Mouse (Mus musculus) MEL (cell line): ENCODE results near the gene Omp. TPM values are rescaled to one million over a fixed set of nuclear protein-coding genes. Genes with fewer than 3 reads are reported as not detected.

Experiments
- DNase-seq: peaks from one replicate; pipeline ENCODE4 v3.0.0; 2011; ENCODE audit warnings: low read depth, low spot score
- H3K27ac ChIP-seq: 2 replicates; pipeline ENCODE4 v1.5.1; 2012; ENCODE audit warnings: low read depth, mild to moderate bottlenecking, control low read depth, low read length, moderate library complexity; ENCODE audit not compliant: control insufficient read depth
- H3K27me3 ChIP-seq, 2 experiments: fragments of 150-350 bp in 1 of 2; sonication (generic) in 1 of 2; 2 replicates each; pipeline ENCODE4 v1.6.1; 2012; ENCODE audit warnings: low read length in 2 of 2, mild to moderate bottlenecking in 2 of 2, improper control_type of control experiment in 1 of 2, moderate library complexity in 1 of 2; ENCODE audit not compliant: insufficient read depth in 2 of 2, control insufficient read depth in 1 of 2
- H3K36me3 ChIP-seq, 2 experiments: 2 replicates each; pipeline ENCODE4 v1.6.1; 2012 to 2014; ENCODE audit warnings: low read length in 2 of 2, improper control_type of control experiment in 1 of 2, inconsistent platforms in 1 of 2, mild to moderate bottlenecking in 1 of 2; ENCODE audit not compliant: insufficient read depth in 2 of 2, control insufficient read depth in 1 of 2
- H3K4me1 ChIP-seq, 2 experiments: fragments of 150-350 bp in 1 of 2; sonication (generic) in 1 of 2; 2 replicates each; pipeline ENCODE4 v1.6.1; 2012; ENCODE audit warnings: low read length in 2 of 2, improper control_type of control experiment in 1 of 2, mild to moderate bottlenecking in 1 of 2; ENCODE audit not compliant: insufficient read depth in 2 of 2, control insufficient read depth in 1 of 2
- H3K4me3 ChIP-seq, 2 experiments: fragments of 150-350 bp in 1 of 2; sonication (generic) in 1 of 2; 2 replicates each; pipeline ENCODE4 v1.5.1; 2012; ENCODE audit warnings: low read depth in 2 of 2, low read length in 2 of 2, mild to moderate bottlenecking in 2 of 2, moderate library complexity in 2 of 2, control low read depth in 1 of 2, improper control_type of control experiment in 1 of 2; ENCODE audit not compliant: control insufficient read depth in 1 of 2, insufficient read depth in 1 of 2
- H3K79me2 ChIP-seq: 2 replicates; pipeline ENCODE4 v1.6.1; 2012; ENCODE audit warnings: mild to moderate bottlenecking, low read length, moderate library complexity; ENCODE audit not compliant: control insufficient read depth, poor library complexity, insufficient read depth
- H3K9ac ChIP-seq: 2 replicates; pipeline ENCODE4 v1.6.1; 2012; ENCODE audit warnings: low read depth, mild to moderate bottlenecking, control low read depth, low read length, moderate library complexity; ENCODE audit not compliant: control insufficient read depth, poor library complexity, severe bottlenecking
- H3K9me3 ChIP-seq: fragments of 150-350 bp; sonication (generic); replicated peaks from 2 replicates; pipeline ENCODE4 v1.6.1; 2012; ENCODE audit warnings: mild to moderate bottlenecking, low read length, improper control_type of control experiment, moderate library complexity; ENCODE audit not compliant: insufficient read depth
- CHD2 ChIP-seq: IDR thresholded peaks from 2 replicates; pipeline ENCODE4 v1.6.1; 2011; ENCODE audit warnings: low read length, improper control_type of control experiment
- CTCF ChIP-seq, 3 experiments: IDR thresholded peaks in 2 of 3; conservative IDR thresholded peaks in 1 of 3; 2 replicates each; pipeline ENCODE4 v1.5.1; 2011 to 2012; ENCODE audit warnings: low read length in 3 of 3, low read depth in 2 of 3, mild to moderate bottlenecking in 2 of 3, improper control_type of control experiment in 1 of 3, inconsistent platforms in 1 of 3, mixed read lengths in 1 of 3, moderate library complexity in 1 of 3; ENCODE audit not compliant: control insufficient read depth in 1 of 3, insufficient read depth in 1 of 3, poor library complexity in 1 of 3, severe bottlenecking in 1 of 3
- ELF1 ChIP-seq: IDR thresholded peaks from 2 replicates; pipeline ENCODE4 v1.6.1; 2014; ENCODE audit warnings: low read depth, mild to moderate bottlenecking, inconsistent platforms, low read length, improper control_type of control experiment, moderate library complexity
- ETS1 ChIP-seq: IDR thresholded peaks from 2 replicates; pipeline ENCODE4 v1.6.1; 2012; ENCODE audit warnings: low read depth, mild to moderate bottlenecking, inconsistent platforms, low read length, improper control_type of control experiment, moderate library complexity
- GABPA ChIP-seq: IDR thresholded peaks from 2 replicates; pipeline ENCODE4 v1.6.1; 2012; ENCODE audit warnings: low read depth, mild to moderate bottlenecking, inconsistent platforms, low read length, improper control_type of control experiment, moderate library complexity
- HCFC1 ChIP-seq: IDR thresholded peaks from 2 replicates; pipeline ENCODE4 v1.6.1; 2012; ENCODE audit warnings: low read depth, mild to moderate bottlenecking, inconsistent platforms, low read length, improper control_type of control experiment, moderate library complexity
- JUND ChIP-seq: IDR thresholded peaks from 2 replicates; pipeline ENCODE4 v1.6.1; 2011; ENCODE audit warnings: low read depth, mild to moderate bottlenecking, improper control_type of control experiment, low read length
- MAFK ChIP-seq: IDR thresholded peaks from 2 replicates; pipeline ENCODE4 v1.6.1; 2011; ENCODE audit warnings: low read depth, mild to moderate bottlenecking, low read length, improper control_type of control experiment, borderline replicate concordance
- MAX ChIP-seq: IDR thresholded peaks from 2 replicates; pipeline ENCODE4 v1.6.1; 2011; ENCODE audit warnings: low read length, improper control_type of control experiment
- MEF2A ChIP-seq: IDR thresholded peaks from 2 replicates; pipeline ENCODE4 v1.6.1; 2014; ENCODE audit warnings: low read depth, mild to moderate bottlenecking, inconsistent platforms, low read length, improper control_type of control experiment; ENCODE audit not compliant: poor library complexity, insufficient replicate concordance, severe bottlenecking; ENCODE audit errors: extremely low read depth
- MYB ChIP-seq: IDR thresholded peaks from 2 replicates; pipeline ENCODE4 v1.6.1; 2011; ENCODE audit warnings: mild to moderate bottlenecking, low read depth, low read length, improper control_type of control experiment
- POLR2AphosphoS2 ChIP-seq: IDR thresholded peaks from 2 replicates; pipeline ENCODE4 v1.6.1; 2011; ENCODE audit warnings: low read length, improper control_type of control experiment
- POLR2AphosphoS5 ChIP-seq: IDR thresholded peaks from 2 replicates; pipeline ENCODE4 v1.6.1; 2012; ENCODE audit warnings: low read depth, borderline replicate concordance, mild to moderate bottlenecking, inconsistent platforms, low read length, moderate library complexity, mixed read lengths
- RAD21 ChIP-seq: IDR thresholded peaks from 2 replicates; pipeline ENCODE4 v1.6.1; 2011; ENCODE audit warnings: mild to moderate bottlenecking, low read depth, low read length, improper control_type of control experiment
- SIN3A ChIP-seq: IDR thresholded peaks from 2 replicates; pipeline ENCODE4 v1.6.1; 2012; ENCODE audit warnings: low read length, improper control_type of control experiment, inconsistent platforms
- SMC3 ChIP-seq: IDR thresholded peaks from 2 replicates; pipeline ENCODE4 v1.6.1; 2011; ENCODE audit warnings: low read depth, low read length, improper control_type of control experiment
- USF2 ChIP-seq, 2 experiments: IDR thresholded peaks; 2 replicates each; pipeline ENCODE4 v1.6.1; 2011 to 2012; ENCODE audit warnings: improper control_type of control experiment in 2 of 2, low read length in 2 of 2, borderline replicate concordance in 1 of 2, inconsistent platforms in 1 of 2, low read depth in 1 of 2, mild to moderate bottlenecking in 1 of 2; ENCODE audit not compliant: insufficient read depth in 1 of 2
- ZC3H11A ChIP-seq: IDR thresholded peaks from 2 replicates; pipeline ENCODE4 v1.6.1; 2012; ENCODE audit warnings: low read depth, mild to moderate bottlenecking, inconsistent platforms, low read length, improper control_type of control experiment
- ZKSCAN1 ChIP-seq: IDR thresholded peaks from 2 replicates; pipeline ENCODE4 v1.6.1; 2012; ENCODE audit warnings: low read depth, mild to moderate bottlenecking, inconsistent platforms, low read length, improper control_type of control experiment, moderate library complexity
- polyA plus RNA-seq, 2 experiments: library from polyadenylated mRNA; stranded (reverse) in 1 of 2; unstranded in 1 of 2; fragments of >175 nt in 1 of 2; fragments of >200 nt in 1 of 2; gene quantifications; 2 replicates each; pipeline versions ENCODE4 v1.2.1 to v1.2.4; 2012; ENCODE audit warnings: low replicate concordance in 2 of 2, low read depth in 1 of 2; ENCODE audit not compliant: insufficient read length in 2 of 2, insufficient read depth in 1 of 2, missing spikeins in 1 of 2
- total RNA-seq: library from RNA; depleted of rRNA; stranded (reverse); fragments of 300-350 nt; gene quantifications from 2 replicates; pipeline ENCODE4 v1.2.3, GENCODE M21; 2012

Omp gene
- total and polyA plus RNA-seq, 3 experiments: 0.07 to 0.08 TPM; not detected in 1

- no peaks in the 10 kb centered on the region for H3K79me2 ChIP-seq
- no peaks in the 10 kb centered on the region for H3K9me3 ChIP-seq
- no peaks in the 10 kb centered on the region for H3K4me1 ChIP-seq
- no peak overlapping the region for H3K4me3 ChIP-seq
- H3K27ac ChIP-seq: no peak overlapping the region
- no peak overlapping the region for H3K9ac ChIP-seq
- H3K27me3 ChIP-seq: peaks cover 0 to 1% of the 10 kb centered on the region in 2 experiments; a peak in 1 of 4 replicates
- TF ChIP-seq ETS1 (no peak), MAFK (no peak), ZKSCAN1 (no peak), CHD2 (no peak), USF2 (IDR thresholded peaks at IDR 0.05; ENCODE audit: borderline replicate concordance in 1 of 2, insufficient read depth in 1 of 2, low read depth in 1 of 2, low read length in 2 of 2) (no peak), HCFC1 (no peak)
- TF ChIP-seq, all 39 proteins: peak for 0
- no peak for DNase-seq
- no peaks in the 10 kb centered on the region for H3K36me3 ChIP-seq
Observed at GRCm38 (mm10) chr7:98121241-98121640, 24.1 kb downstream of the Omp start.

- Histone ChIP-seq H3K79me2 (no peaks in the 10 kb centered on the region), H3K9ac (peak overlapping the region; percentile 25), H3K27me3 (peaks cover 0 to 1% of the 10 kb centered on the region in 2 experiments; a peak in 2 of 4 replicates), H3K4me3 (peak overlapping the region; percentile 49; a peak in 3 of 4 replicates), H3K27ac (no peak overlapping the region), H3K9me3 (no peaks in the 10 kb centered on the region), H3K36me3 (no peaks in the 10 kb centered on the region), H3K4me1 (no peaks in the 10 kb centered on the region)
- TF ChIP-seq SMC3: peak; percentile 69
- no peak for TF ChIP-seq GABPA
- TF ChIP-seq POLR2AphosphoS5: no peak
- peak; percentile 78 for TF ChIP-seq RAD21
- TF ChIP-seq ZC3H11A: peak; percentile 65
- no peak for TF ChIP-seq HCFC1
- no peak for TF ChIP-seq USF2 (IDR thresholded peaks at IDR 0.05; ENCODE audit: borderline replicate concordance in 1 of 2, insufficient read depth in 1 of 2, low read depth in 1 of 2, low read length in 2 of 2)
- TF ChIP-seq POLR2AphosphoS2: no peak
- TF ChIP-seq JUND: no peak
- peak; percentile 40; the same call in 1 of the 2 replicates for TF ChIP-seq ELF1
- no peak for TF ChIP-seq SIN3A
- peak; percentile 79 to 94 (median 80) for TF ChIP-seq CTCF (IDR thresholded peaks at IDR 0.05 in 2 of 3, conservative IDR thresholded peaks at IDR 0.05 in 1 of 3; ENCODE audit: control insufficient read depth in 1 of 3, insufficient read depth in 1 of 3, low read depth in 2 of 3, low read length in 3 of 3, poor library complexity in 1 of 3, severe bottlenecking in 1 of 3)
- 0 out of 2 replicates have a peak, but pooled peaks have one; percentile 28 for TF ChIP-seq MAX
- no peak for TF ChIP-seq MEF2A
- TF ChIP-seq MYB: no peak
- peak; percentile 70 for DNase-seq
Observed at GRCm38 (mm10) chr7:98120325-98120724, 25.0 kb downstream of the Omp start.
